In genomic region chr12:53623793-53624192, GRCm38 (mm10) we compare ENCODE assay signal across 15 mouse cellular contexts.
DNase-seq lines count a peak whose midpoint lies in the region; ATAC-seq lines count a peak whose summit lies in the region.
"Had no signal": no experiment of that assay in that cellular context is flagged by ENCODE, and none has a peak within 500 bp of the region (broad histone marks: within the 10 kb centered on the region; RNA-seq: fewer than 3 reads in every experiment).

No protein-coding gene starts in this region.

- no peak overlapping the region for H3K4me2 ChIP-seq in hindbrain, embryonic 14.5 days (replicated peaks)

- peak; percentile 53; the same call in 1 of the 2 replicates for ATAC-seq in hindbrain, embryonic 14.5 days (ENCODE audit: low FRiP score)
- ATAC-seq in megakaryocyte progenitor cell, adult 5-6 weeks (replicated peaks; ENCODE audit: poor library complexity), result no peak
- no peak for ATAC-seq in monocyte, adult 5-6 weeks (replicated peaks; ENCODE audit: insufficient number of reproducible peaks, low FRiP score, low TSS enrichment, poor library complexity, severe bottlenecking)

- no peaks in the 10 kb centered on the region for H3K9me3 ChIP-seq in forebrain, embryonic 10.5 days
- no peaks in the 10 kb centered on the region for H3K9me3 ChIP-seq in hindbrain, embryonic 14.5 days (ENCODE audit: control insufficient read depth, low read length)

- peak overlapping the region; percentile 80 for H3K27ac ChIP-seq in forebrain, embryonic 10.5 days
- H3K27ac ChIP-seq in hindbrain, embryonic 14.5 days, result no peak overlapping the region; the same call in 1 of the 2 replicates
- H3K27ac ChIP-seq: left cerebral cortex, adult 2 months had no signal

- WGBS in forebrain, embryonic 10.5 days, result 30% methylated on average over 9 of the region's 9 CpGs
- WGBS in hindbrain, embryonic 14.5 days, result 20% methylated on average over 9 of the region's 9 CpGs

- no peak overlapping the region for H3K4me3 ChIP-seq in forebrain, embryonic 10.5 days
- no peak overlapping the region for H3K4me3 ChIP-seq in hindbrain, embryonic 14.5 days (replicated peaks; ENCODE audit: low read length)
- H3K4me3 ChIP-seq: left cerebral cortex, adult 2 months had no signal

- no peaks in the 10 kb centered on the region for H3K36me3 ChIP-seq in forebrain, embryonic 10.5 days (replicated peaks)
- no peaks in the 10 kb centered on the region for H3K36me3 ChIP-seq in hindbrain, embryonic 14.5 days (replicated peaks; ENCODE audit: control insufficient read depth, insufficient read depth)

- DNase-seq in embryo, embryonic 10 days (ENCODE audit: low spot score), result peak; percentile 43
- DNase-seq in forebrain, embryonic 10.5 days (ENCODE audit: extremely low spot score, low spot score), result peak; percentile 59
- no peak for DNase-seq in hindbrain, embryonic 14.5 days (ENCODE audit: low spot score)
- peak; percentile 27 for DNase-seq in neural tube, embryonic 10.5 days (ENCODE audit: extremely low spot score, low spot score)
- DNase-seq in urinary bladder, adult 18-20 months (ENCODE audit: low spot score in 2 of 2), result no peak
- DNase-seq: cerebellum, postnatal 36 days; heart, adult 11 months; heart, postnatal 36 days; kidney, adult 9 months; lung, adult 2 months; thymus, postnatal 14 days had no signal

- no peaks in the 10 kb centered on the region for H3K27me3 ChIP-seq in forebrain, embryonic 10.5 days (ENCODE audit: poor library complexity, severe bottlenecking)
- no peaks in the 10 kb centered on the region for H3K27me3 ChIP-seq in hindbrain, embryonic 14.5 days (ENCODE audit: control insufficient read depth, insufficient read depth, low read length)
- H3K27me3 ChIP-seq: CH12.LX had no signal

- H3K9ac ChIP-seq in hindbrain, embryonic 14.5 days, result no peak overlapping the region

- peaks cover 53% of the 10 kb centered on the region for H3K4me1 ChIP-seq in forebrain, embryonic 10.5 days
- H3K4me1 ChIP-seq in hindbrain, embryonic 14.5 days (replicated peaks; ENCODE audit: control insufficient read depth, insufficient read depth, low read length), result peaks cover 28% of the 10 kb centered on the region

Comparison
In these comparisons a context has a peak if more than half of its experiments do, and no peak if none do; other contexts are left out.
1. DNase-seq: peak in embryo, embryonic 10 days (single experiment), forebrain, embryonic 10.5 days (single experiment) and neural tube, embryonic 10.5 days (single experiment); none in hindbrain, embryonic 14.5 days (single experiment) and urinary bladder, adult 18-20 months (0 of 2).